Mouse (Mus musculus) liver, adult 2 months (tissue): Measurements from ENCODE around the gene Tbc1d30. TPM values are rescaled to one million over a fixed set of nuclear protein-coding genes. Genes with fewer than 3 reads are reported as not detected.

Experiments
- DNase-seq: peaks from one replicate; pipeline ENCODE4 v3.0.0-alpha.2; 2011; ENCODE audit warnings: low read depth, low spot score; ENCODE audit errors: extremely low read depth
- H3K27ac ChIP-seq: fragments of 200-500 bp; replicated peaks from 2 replicates; pipeline ENCODE4 v1.5.1; 2012; ENCODE audit warnings: low read depth, mild to moderate bottlenecking, control low read depth, inconsistent platforms, low read length; ENCODE audit not compliant: insufficient read depth
- H3K27me3 ChIP-seq: fragments of 200-500 bp; 2 replicates; pipeline ENCODE4 v1.6.1; 2012; ENCODE audit warnings: mild to moderate bottlenecking, moderate library complexity, low read length, inconsistent platforms; ENCODE audit not compliant: control insufficient read depth, insufficient read depth
- H3K36me3 ChIP-seq: fragments of 200-500 bp; 2 replicates; pipeline ENCODE4 v1.6.1; 2012; ENCODE audit warnings: low read length, inconsistent platforms; ENCODE audit not compliant: control insufficient read depth, insufficient read depth
- H3K4me1 ChIP-seq: fragments of 200-500 bp; 2 replicates; pipeline ENCODE4 v1.6.1; 2011; ENCODE audit warnings: low read length; ENCODE audit not compliant: control insufficient read depth, insufficient read depth
- H3K4me3 ChIP-seq: fragments of 200-500 bp; 2 replicates; pipeline ENCODE4 v1.5.1; 2011; ENCODE audit warnings: low read depth, mild to moderate bottlenecking, control low read depth, low read length, moderate library complexity; ENCODE audit not compliant: insufficient read depth
- H3K79me2 ChIP-seq: fragments of 200-500 bp; 2 replicates; pipeline ENCODE4 v1.6.1; 2012; ENCODE audit warnings: inconsistent platforms, mild to moderate bottlenecking, low read length, moderate library complexity; ENCODE audit not compliant: control insufficient read depth, insufficient read depth
- H3K9ac ChIP-seq: fragments of 200-500 bp; 2 replicates; pipeline ENCODE4 v1.6.1; 2012; ENCODE audit warnings: low read depth, mild to moderate bottlenecking, control low read depth, inconsistent platforms, low read length
- CTCF ChIP-seq: fragments of 200-500 bp; IDR thresholded peaks from 2 replicates; pipeline ENCODE4 v1.5.1; 2011; ENCODE audit warnings: low read depth, low read length, control low read depth
- POLR2A ChIP-seq: fragments of 200-500 bp; IDR thresholded peaks from 2 replicates; pipeline ENCODE4 v1.6.1; 2011; ENCODE audit warnings: low read length, control low read depth; ENCODE audit not compliant: insufficient read depth; ENCODE audit errors: extremely low read depth
- WGBS: fragments of 180-500 bp; shearing (Covaris S2); methylation state at CpG from one replicate; pipeline ENCODE4 v1.1.7; 2018; 5-methylcytosine and 5-hydroxymethylcytosine counted together
- polyA plus RNA-seq: library from polyadenylated mRNA; depleted of rRNA; stranded (reverse); fragments of >200 nt; gene quantifications from 2 replicates; pipeline ENCODE4 v1.2.3, GENCODE M21; 2012
- total RNA-seq: library from RNA; depleted of rRNA; stranded (reverse); fragments of >200 nt; gene quantifications from 2 replicates; pipeline ENCODE4 v1.2.3, GENCODE M21; 2014

The Tbc1d30 gene
- total and polyA plus RNA-seq, 2 experiments: 2.6 to 8.4 TPM

DNA sequence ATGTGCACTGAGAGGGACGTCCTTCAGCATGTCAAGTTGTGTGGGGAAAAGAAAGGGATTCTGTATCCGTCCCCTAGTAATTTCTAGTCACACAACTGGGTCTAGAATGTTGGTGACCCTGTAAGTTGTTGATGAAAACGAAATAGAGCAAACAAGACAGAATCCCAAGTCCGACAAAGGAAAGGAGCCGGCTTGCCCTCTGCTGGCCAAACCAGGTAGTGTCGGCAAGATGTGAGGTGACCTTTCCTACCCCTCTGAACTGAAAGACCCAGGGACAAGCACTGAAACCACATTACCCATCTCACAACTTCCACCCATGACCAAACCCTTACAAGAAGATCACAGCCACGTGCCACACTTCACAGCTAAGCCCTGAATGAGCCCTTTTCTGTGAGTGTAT lies 20.1 kb downstream of the Tbc1d30 start:
- H3K79me2 ChIP-seq: no peaks in the 10 kb centered on the region; the same call in 1 of the 2 replicates
- peak; percentile 26 for DNase-seq
- no peaks in the 10 kb centered on the region for H3K27me3 ChIP-seq
- WGBS: 13% methylated on average over 7 of the region's 7 CpGs
- no peak overlapping the region for H3K27ac ChIP-seq
- no peaks in the 10 kb centered on the region; the same call in 1 of the 2 replicates for H3K4me1 ChIP-seq
- no peak overlapping the region for H3K4me3 ChIP-seq
- no peak overlapping the region for H3K9ac ChIP-seq
- no peaks in the 10 kb centered on the region for H3K36me3 ChIP-seq
- TF ChIP-seq CTCF: peak; percentile 93
- no peak for TF ChIP-seq POLR2A

GRCm38 (mm10) chr10:121329586-121329985 lies 21.5 kb downstream of the Tbc1d30 start:
- WGBS: 83% methylated on average over 4 of the region's 4 CpGs
- H3K27me3 ChIP-seq: no peaks in the 10 kb centered on the region
- H3K27ac ChIP-seq: no peak overlapping the region
- H3K9ac ChIP-seq: no peak overlapping the region
- H3K4me1 ChIP-seq: no peaks in the 10 kb centered on the region; the same call in 1 of the 2 replicates
- TF ChIP-seq CTCF (no peak), POLR2A (no peak)
- no peak for DNase-seq
- H3K4me3 ChIP-seq: no peak overlapping the region
- no peaks in the 10 kb centered on the region for H3K36me3 ChIP-seq
- no peaks in the 10 kb centered on the region; the same call in 1 of the 2 replicates for H3K79me2 ChIP-seq

- no peaks in the 10 kb centered on the region; the same call in 1 of the 2 replicates for H3K79me2 ChIP-seq
- no peak for DNase-seq
- no peak overlapping the region for H3K4me3 ChIP-seq
- no peaks in the 10 kb centered on the region for H3K36me3 ChIP-seq
- H3K9ac ChIP-seq: no peak overlapping the region
- H3K27me3 ChIP-seq: no peaks in the 10 kb centered on the region
- no peaks in the 10 kb centered on the region; the same call in 1 of the 2 replicates for H3K4me1 ChIP-seq
- no peak for TF ChIP-seq CTCF
- H3K27ac ChIP-seq: no peak overlapping the region
Measured at GRCm38 (mm10) chr10:121326167-121326566, 24.9 kb downstream of the Tbc1d30 start.

- no peak for DNase-seq
- H3K4me1 ChIP-seq: no peaks in the 10 kb centered on the region
- no peaks in the 10 kb centered on the region; the same call in 1 of the 2 replicates for H3K79me2 ChIP-seq
- TF ChIP-seq CTCF (no peak), POLR2A (no peak)
- no peak overlapping the region for H3K9ac ChIP-seq
- no peaks in the 10 kb centered on the region for H3K27me3 ChIP-seq
- 72% methylated on average over 7 of the region's 7 CpGs for WGBS
- H3K27ac ChIP-seq: no peak overlapping the region
- no peaks in the 10 kb centered on the region for H3K36me3 ChIP-seq
- H3K4me3 ChIP-seq: no peak overlapping the region
Measured at GRCm38 (mm10) chr10:121323493-121323892, 27.6 kb downstream of the Tbc1d30 start.

- Histone ChIP-seq H3K4me1 (no peaks in the 10 kb centered on the region), H3K27ac (no peak overlapping the region), H3K27me3 (no peaks in the 10 kb centered on the region), H3K79me2 (no peaks in the 10 kb centered on the region), H3K4me3 (no peak overlapping the region), H3K9ac (no peak overlapping the region), H3K36me3 (no peaks in the 10 kb centered on the region)
- no peak for DNase-seq
- TF ChIP-seq CTCF: no peak
- no peak for TF ChIP-seq POLR2A
- WGBS: 77% methylated on average over 7 of the region's 7 CpGs
Measured at GRCm38 (mm10) chr10:121318397-121318950, 32.6 kb downstream of the Tbc1d30 start.

GRCm38 (mm10) chr10:121316361-121316760 lies 34.7 kb downstream of the Tbc1d30 start:
- DNase-seq: no peak
- H3K79me2 ChIP-seq: no peaks in the 10 kb centered on the region
- H3K27me3 ChIP-seq: no peaks in the 10 kb centered on the region
- H3K27ac ChIP-seq: peak overlapping the region; percentile 38
- 81% methylated on average over 10 of the region's 10 CpGs for WGBS
- no peak overlapping the region for H3K9ac ChIP-seq
- TF ChIP-seq POLR2A: no peak
- TF ChIP-seq CTCF: no peak
- H3K4me3 ChIP-seq: peak overlapping the region; percentile 26; the same call in 1 of the 2 replicates
- H3K4me1 ChIP-seq: no peaks in the 10 kb centered on the region
- no peaks in the 10 kb centered on the region for H3K36me3 ChIP-seq
